Mouse (Mus musculus): Measurements from ENCODE around the gene Serpinb12. TPM values are rescaled to one million over a fixed set of nuclear protein-coding genes. Genes with fewer than 3 reads are reported as not detected.
A peak's percentile ranks its signal among the peaks of the same experiment; 100 is the strongest.

Gene Serpinb12
- total and polyA plus RNA-seq, 3 experiments = not detected

- H3K9me3 ChIP-seq (replicated peaks; ENCODE audit: low read length) = no peaks in the 10 kb centered on the region
- H3K79me2 ChIP-seq (replicated peaks; ENCODE audit: control insufficient read depth, extremely low read depth, insufficient read depth, poor library complexity, severe bottlenecking) = no peaks in the 10 kb centered on the region
- H3K4me2 ChIP-seq (ENCODE audit: insufficient read depth, low read depth, poor library complexity, severe bottlenecking) = no peak overlapping the region
- H3K36me3 ChIP-seq (replicated peaks in 1 of 2; ENCODE audit: control insufficient read depth in 1 of 2, insufficient read depth in 1 of 2, low read length in 1 of 2) = no peaks in the 10 kb centered on the region
- H3K4me1 ChIP-seq (ENCODE audit: control insufficient read depth in 1 of 2, insufficient read depth in 2 of 2) = no peaks in the 10 kb centered on the region
- peak; percentile 53 for DNase-seq (ENCODE audit: extremely low read depth)
- in situ Hi-C loops (cut with MboI; ENCODE audit: low pct_ligation_motif_present, low pct_unique_long_range_greater_than_20kb, low sequenced_read_pairs) (no loop called here), dilution Hi-C loops (cut with MboI; ENCODE audit: extremely low pct_ligation_motif_present, extremely low pct_unique_long_range_greater_than_20kb, low sequenced_read_pairs) (no loop called here)
- H3K27ac ChIP-seq (ENCODE audit: insufficient read depth, low read depth) = no peak overlapping the region
- no peak overlapping the region for H3K4me3 ChIP-seq (replicated peaks in 1 of 3; ENCODE audit: low read depth in 2 of 3, low read length in 2 of 3, poor library complexity in 1 of 3)
- no peak overlapping the region for H3K9ac ChIP-seq (ENCODE audit: insufficient read depth, low read depth)
- peaks cover 8% of the 10 kb centered on the region for H3K27me3 ChIP-seq (replicated peaks)
- no peak for TF ChIP-seq IRF4 (IDR thresholded peaks at IDR 0.05; ENCODE audit: low read depth, low read length)
- no peak for TF ChIP-seq EP300 (IDR thresholded peaks at IDR 0.05; ENCODE audit: low read length)
- TF ChIP-seq ELF1 (IDR thresholded peaks at IDR 0.05; ENCODE audit: low read depth, low read length) = no peak
- peak; percentile 43 for TF ChIP-seq SMC3 (IDR thresholded peaks at IDR 0.05; ENCODE audit: low read depth, low read length)
- no peak for TF ChIP-seq HCFC1 (IDR thresholded peaks at IDR 0.05; ENCODE audit: low read depth, low read length)
- no peak for TF ChIP-seq ZNF384 (IDR thresholded peaks at IDR 0.05; ENCODE audit: low read depth, low read length)
- TF ChIP-seq MYC (IDR thresholded peaks at IDR 0.05; ENCODE audit: low read depth, low read length) = no peak
- peak; percentile 83 for TF ChIP-seq RAD21 (IDR thresholded peaks at IDR 0.05; ENCODE audit: low read depth, low read length)
- peak; percentile 67 to 87 for TF ChIP-seq CTCF (conservative IDR thresholded peaks at IDR 0.05 in 1 of 2, IDR thresholded peaks at IDR 0.05 in 1 of 2; ENCODE audit: low read depth in 2 of 2, low read length in 2 of 2)
Observed at GRCm38 (mm10) chr1:106901406-106901805, 32.8 kb upstream of the Serpinb12 start.

DNA sequence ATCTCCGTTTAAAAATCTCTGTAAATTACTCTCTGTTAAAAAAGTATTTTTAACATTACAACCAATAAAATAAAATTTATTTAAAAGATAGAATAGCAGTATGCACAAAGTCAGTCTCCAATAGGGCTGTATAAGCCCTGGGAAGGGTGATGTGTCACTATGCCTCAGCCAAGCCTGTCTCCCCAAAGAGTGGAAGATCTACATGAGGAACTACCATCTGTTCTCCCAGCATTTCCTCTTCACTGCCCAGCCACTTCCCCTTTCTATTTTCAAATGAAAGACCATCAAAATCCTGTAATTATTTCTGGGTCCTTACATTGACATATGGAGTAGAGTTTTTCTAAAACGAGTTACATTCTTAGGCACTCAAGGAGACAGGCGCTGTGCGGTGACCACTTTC, 2.3 kb upstream of the Serpinb12 start:
- TF ChIP-seq UBTF (IDR thresholded peaks at IDR 0.05; ENCODE audit: low read depth, low read length) (no peak), ZNF384 (IDR thresholded peaks at IDR 0.05; ENCODE audit: low read depth, low read length) (no peak), USF1 (IDR thresholded peaks at IDR 0.05; ENCODE audit: low read depth, low read length) (no peak), MAZ (IDR thresholded peaks at IDR 0.05; ENCODE audit: low read depth, low read length) (no peak), BHLHE40 (IDR thresholded peaks at IDR 0.05; ENCODE audit: low read depth, low read length) (no peak), PAX5 (IDR thresholded peaks at IDR 0.05; ENCODE audit: low read length) (no peak), ZKSCAN1 (IDR thresholded peaks at IDR 0.05; ENCODE audit: borderline replicate concordance, low read depth, low read length) (no peak), JUND (conservative IDR thresholded peaks at IDR 0.05; ENCODE audit: low read depth, low read length) (no peak), CHD2 (IDR thresholded peaks at IDR 0.05; ENCODE audit: low read length) (no peak), HCFC1 (IDR thresholded peaks at IDR 0.05; ENCODE audit: low read depth, low read length) (no peak), ZMIZ1 (IDR thresholded peaks at IDR 0.05; ENCODE audit: low read depth, low read length) (no peak), POLR2A (IDR thresholded peaks at IDR 0.05; ENCODE audit: low read depth, low read length) (no peak), POLR2AphosphoS2 (IDR thresholded peaks at IDR 0.05; ENCODE audit: low read depth, low read length) (no peak), SMC3 (IDR thresholded peaks at IDR 0.05; ENCODE audit: low read depth, low read length) (no peak)
- H3K4me2 ChIP-seq (ENCODE audit: insufficient read depth, low read depth, poor library complexity, severe bottlenecking) = no peak overlapping the region
- H3K9me3 ChIP-seq (replicated peaks; ENCODE audit: low read length) = no peaks in the 10 kb centered on the region
- no peak overlapping the region for H3K9ac ChIP-seq (ENCODE audit: insufficient read depth, low read depth)
- H3K27me3 ChIP-seq (replicated peaks) = peaks cover 4% of the 10 kb centered on the region
- H3K4me1 ChIP-seq (ENCODE audit: control insufficient read depth in 1 of 2, insufficient read depth in 2 of 2) = peaks cover 0 to 5% of the 10 kb centered on the region in 2 experiments; a peak in 1 of 4 replicates
- dilution Hi-C loops (cut with MboI; ENCODE audit: extremely low pct_ligation_motif_present, extremely low pct_unique_long_range_greater_than_20kb, low sequenced_read_pairs) = no loop called here
- H3K36me3 ChIP-seq (replicated peaks in 1 of 2; ENCODE audit: control insufficient read depth in 1 of 2, insufficient read depth in 1 of 2, low read length in 1 of 2) = no peaks in the 10 kb centered on the region
- no peak overlapping the region for H3K27ac ChIP-seq (ENCODE audit: insufficient read depth, low read depth)
- no peak for DNase-seq (ENCODE audit: extremely low read depth)
- H3K79me2 ChIP-seq (replicated peaks; ENCODE audit: control insufficient read depth, extremely low read depth, insufficient read depth, poor library complexity, severe bottlenecking) = no peaks in the 10 kb centered on the region
- in situ Hi-C loops (cut with MboI; ENCODE audit: low pct_ligation_motif_present, low pct_unique_long_range_greater_than_20kb, low sequenced_read_pairs) = no loop called here
- H3K4me3 ChIP-seq (replicated peaks in 1 of 3; ENCODE audit: low read depth in 2 of 3, low read length in 2 of 3, poor library complexity in 1 of 3) = no peak overlapping the region
